Mouse (Mus musculus) MEL (cell line): ENCODE data around the gene Agpat1. TPM values are rescaled to one million over a fixed set of nuclear protein-coding genes. Genes with fewer than 3 reads are reported as not detected.

ENCODE experiments used
- DNase-seq: peaks from one replicate; pipeline ENCODE4 v3.0.0; 2011; ENCODE audit warnings: low read depth, low spot score
- H3K27ac ChIP-seq: 2 replicates; pipeline ENCODE4 v1.5.1; 2012; ENCODE audit warnings: low read depth, mild to moderate bottlenecking, control low read depth, low read length, moderate library complexity; ENCODE audit not compliant: control insufficient read depth
- H3K27me3 ChIP-seq, 2 experiments: fragments of 150-350 bp in 1 of 2; sonication (generic) in 1 of 2; 2 replicates each; pipeline ENCODE4 v1.6.1; 2012; ENCODE audit warnings: low read length in 2 of 2, mild to moderate bottlenecking in 2 of 2, improper control_type of control experiment in 1 of 2, moderate library complexity in 1 of 2; ENCODE audit not compliant: insufficient read depth in 2 of 2, control insufficient read depth in 1 of 2
- H3K36me3 ChIP-seq, 2 experiments: 2 replicates each; pipeline ENCODE4 v1.6.1; 2012 to 2014; ENCODE audit warnings: low read length in 2 of 2, improper control_type of control experiment in 1 of 2, inconsistent platforms in 1 of 2, mild to moderate bottlenecking in 1 of 2; ENCODE audit not compliant: insufficient read depth in 2 of 2, control insufficient read depth in 1 of 2
- H3K4me1 ChIP-seq, 2 experiments: fragments of 150-350 bp in 1 of 2; sonication (generic) in 1 of 2; 2 replicates each; pipeline ENCODE4 v1.6.1; 2012; ENCODE audit warnings: low read length in 2 of 2, improper control_type of control experiment in 1 of 2, mild to moderate bottlenecking in 1 of 2; ENCODE audit not compliant: insufficient read depth in 2 of 2, control insufficient read depth in 1 of 2
- H3K4me3 ChIP-seq, 2 experiments: fragments of 150-350 bp in 1 of 2; sonication (generic) in 1 of 2; 2 replicates each; pipeline ENCODE4 v1.5.1; 2012; ENCODE audit warnings: low read depth in 2 of 2, low read length in 2 of 2, mild to moderate bottlenecking in 2 of 2, moderate library complexity in 2 of 2, control low read depth in 1 of 2, improper control_type of control experiment in 1 of 2; ENCODE audit not compliant: control insufficient read depth in 1 of 2, insufficient read depth in 1 of 2
- H3K79me2 ChIP-seq: 2 replicates; pipeline ENCODE4 v1.6.1; 2012; ENCODE audit warnings: mild to moderate bottlenecking, low read length, moderate library complexity; ENCODE audit not compliant: control insufficient read depth, poor library complexity, insufficient read depth
- H3K9ac ChIP-seq: 2 replicates; pipeline ENCODE4 v1.6.1; 2012; ENCODE audit warnings: low read depth, mild to moderate bottlenecking, control low read depth, low read length, moderate library complexity; ENCODE audit not compliant: control insufficient read depth, poor library complexity, severe bottlenecking
- H3K9me3 ChIP-seq: fragments of 150-350 bp; sonication (generic); replicated peaks from 2 replicates; pipeline ENCODE4 v1.6.1; 2012; ENCODE audit warnings: mild to moderate bottlenecking, low read length, improper control_type of control experiment, moderate library complexity; ENCODE audit not compliant: insufficient read depth
- BHLHE40 ChIP-seq: IDR thresholded peaks from 2 replicates; pipeline ENCODE4 v1.6.1; 2012; ENCODE audit warnings: low read depth, mild to moderate bottlenecking, inconsistent platforms, low read length, improper control_type of control experiment, borderline replicate concordance
- CHD1 ChIP-seq: IDR thresholded peaks from 2 replicates; pipeline ENCODE4 v1.6.1; 2012; ENCODE audit warnings: low read depth, mild to moderate bottlenecking, inconsistent platforms, low read length, improper control_type of control experiment
- CHD2 ChIP-seq: IDR thresholded peaks from 2 replicates; pipeline ENCODE4 v1.6.1; 2011; ENCODE audit warnings: low read length, improper control_type of control experiment
- CTCF ChIP-seq, 3 experiments: IDR thresholded peaks in 2 of 3; conservative IDR thresholded peaks in 1 of 3; 2 replicates each; pipeline ENCODE4 v1.5.1; 2011 to 2012; ENCODE audit warnings: low read length in 3 of 3, low read depth in 2 of 3, mild to moderate bottlenecking in 2 of 3, improper control_type of control experiment in 1 of 3, inconsistent platforms in 1 of 3, mixed read lengths in 1 of 3, moderate library complexity in 1 of 3; ENCODE audit not compliant: control insufficient read depth in 1 of 3, insufficient read depth in 1 of 3, poor library complexity in 1 of 3, severe bottlenecking in 1 of 3
- E2F4 ChIP-seq: IDR thresholded peaks from 2 replicates; pipeline ENCODE4 v1.6.1; 2011; ENCODE audit warnings: low read depth, low read length, improper control_type of control experiment, borderline replicate concordance
- ELF1 ChIP-seq: IDR thresholded peaks from 2 replicates; pipeline ENCODE4 v1.6.1; 2014; ENCODE audit warnings: low read depth, mild to moderate bottlenecking, inconsistent platforms, low read length, improper control_type of control experiment, moderate library complexity
- EP300 ChIP-seq, 2 experiments: IDR thresholded peaks; 2 replicates each; pipeline ENCODE4 v1.6.1; 2011; ENCODE audit warnings: improper control_type of control experiment in 2 of 2, low read length in 2 of 2, low read depth in 1 of 2, mild to moderate bottlenecking in 1 of 2
- ETS1 ChIP-seq: IDR thresholded peaks from 2 replicates; pipeline ENCODE4 v1.6.1; 2012; ENCODE audit warnings: low read depth, mild to moderate bottlenecking, inconsistent platforms, low read length, improper control_type of control experiment, moderate library complexity
- GABPA ChIP-seq: IDR thresholded peaks from 2 replicates; pipeline ENCODE4 v1.6.1; 2012; ENCODE audit warnings: low read depth, mild to moderate bottlenecking, inconsistent platforms, low read length, improper control_type of control experiment, moderate library complexity
- GATA1 ChIP-seq: IDR thresholded peaks from 2 replicates; pipeline ENCODE4 v1.6.1; 2011; ENCODE audit warnings: low read depth, low read length, improper control_type of control experiment
- HCFC1 ChIP-seq: IDR thresholded peaks from 2 replicates; pipeline ENCODE4 v1.6.1; 2012; ENCODE audit warnings: low read depth, mild to moderate bottlenecking, inconsistent platforms, low read length, improper control_type of control experiment, moderate library complexity
- JUND ChIP-seq: IDR thresholded peaks from 2 replicates; pipeline ENCODE4 v1.6.1; 2011; ENCODE audit warnings: low read depth, mild to moderate bottlenecking, improper control_type of control experiment, low read length
- KAT2A ChIP-seq: conservative IDR thresholded peaks from 2 replicates; pipeline ENCODE4 v1.6.1; 2012; ENCODE audit warnings: low read depth, low read length, improper control_type of control experiment, inconsistent platforms
- MAX ChIP-seq: IDR thresholded peaks from 2 replicates; pipeline ENCODE4 v1.6.1; 2011; ENCODE audit warnings: low read length, improper control_type of control experiment
- MAZ ChIP-seq: IDR thresholded peaks from 2 replicates; pipeline ENCODE4 v1.6.1; 2012; ENCODE audit warnings: low read depth, mild to moderate bottlenecking, inconsistent platforms, low read length, improper control_type of control experiment
- MYB ChIP-seq: IDR thresholded peaks from 2 replicates; pipeline ENCODE4 v1.6.1; 2011; ENCODE audit warnings: mild to moderate bottlenecking, low read depth, low read length, improper control_type of control experiment
- MYC ChIP-seq: IDR thresholded peaks from 2 replicates; pipeline ENCODE4 v1.6.1; 2011; ENCODE audit warnings: low read depth, mild to moderate bottlenecking, low read length, improper control_type of control experiment, moderate library complexity
- NELFE ChIP-seq: IDR thresholded peaks from 2 replicates; pipeline ENCODE4 v1.6.1; 2011; ENCODE audit warnings: low read depth, low read length, improper control_type of control experiment
- NRF1 ChIP-seq: IDR thresholded peaks from 2 replicates; pipeline ENCODE4 v1.6.1; 2014; ENCODE audit warnings: low read depth, mild to moderate bottlenecking, inconsistent platforms, low read length, improper control_type of control experiment, moderate library complexity; ENCODE audit not compliant: poor library complexity, insufficient read depth, severe bottlenecking
- POLR2A ChIP-seq, 2 experiments: IDR thresholded peaks; 2 replicates each; pipeline ENCODE4 v1.6.1; 2011 to 2012; ENCODE audit warnings: low read length in 2 of 2, mild to moderate bottlenecking in 2 of 2, control low read depth in 1 of 2, improper control_type of control experiment in 1 of 2, low read depth in 1 of 2, moderate library complexity in 1 of 2; ENCODE audit not compliant: control insufficient read depth in 1 of 2, insufficient read depth in 1 of 2, poor library complexity in 1 of 2
- POLR2AphosphoS2 ChIP-seq: IDR thresholded peaks from 2 replicates; pipeline ENCODE4 v1.6.1; 2011; ENCODE audit warnings: low read length, improper control_type of control experiment
- RAD21 ChIP-seq: IDR thresholded peaks from 2 replicates; pipeline ENCODE4 v1.6.1; 2011; ENCODE audit warnings: mild to moderate bottlenecking, low read depth, low read length, improper control_type of control experiment
- SIN3A ChIP-seq: IDR thresholded peaks from 2 replicates; pipeline ENCODE4 v1.6.1; 2012; ENCODE audit warnings: low read length, improper control_type of control experiment, inconsistent platforms
- SMC3 ChIP-seq: IDR thresholded peaks from 2 replicates; pipeline ENCODE4 v1.6.1; 2011; ENCODE audit warnings: low read depth, low read length, improper control_type of control experiment
- TBP ChIP-seq: IDR thresholded peaks from 2 replicates; pipeline ENCODE4 v1.8.0; 2011; ENCODE audit warnings: low read depth, low read length, improper control_type of control experiment
- TCF12 ChIP-seq: IDR thresholded peaks from 2 replicates; pipeline ENCODE4 v1.6.1; 2014; ENCODE audit warnings: low read depth, mild to moderate bottlenecking, inconsistent platforms, low read length, improper control_type of control experiment, moderate library complexity
- ZKSCAN1 ChIP-seq: IDR thresholded peaks from 2 replicates; pipeline ENCODE4 v1.6.1; 2012; ENCODE audit warnings: low read depth, mild to moderate bottlenecking, inconsistent platforms, low read length, improper control_type of control experiment, moderate library complexity
- ZMIZ1 ChIP-seq: IDR thresholded peaks from 2 replicates; pipeline ENCODE4 v1.6.1; 2012; ENCODE audit warnings: low read depth, mild to moderate bottlenecking, inconsistent platforms, low read length, improper control_type of control experiment, moderate library complexity
- ZNF384 ChIP-seq: IDR thresholded peaks from 2 replicates; pipeline ENCODE4 v1.6.1; 2012; ENCODE audit warnings: low read depth, mild to moderate bottlenecking, inconsistent platforms, low read length, improper control_type of control experiment
- polyA plus RNA-seq, 2 experiments: library from polyadenylated mRNA; stranded (reverse) in 1 of 2; unstranded in 1 of 2; fragments of >175 nt in 1 of 2; fragments of >200 nt in 1 of 2; gene quantifications; 2 replicates each; pipeline versions ENCODE4 v1.2.1 to v1.2.4; 2012; ENCODE audit warnings: low replicate concordance in 2 of 2, low read depth in 1 of 2; ENCODE audit not compliant: insufficient read length in 2 of 2, insufficient read depth in 1 of 2, missing spikeins in 1 of 2
- total RNA-seq: library from RNA; depleted of rRNA; stranded (reverse); fragments of 300-350 nt; gene quantifications from 2 replicates; pipeline ENCODE4 v1.2.3, GENCODE M21; 2012

Agpat1 gene
- total and polyA plus RNA-seq, 3 experiments, result 85.2 to 153 TPM; not detected in 1

DNA sequence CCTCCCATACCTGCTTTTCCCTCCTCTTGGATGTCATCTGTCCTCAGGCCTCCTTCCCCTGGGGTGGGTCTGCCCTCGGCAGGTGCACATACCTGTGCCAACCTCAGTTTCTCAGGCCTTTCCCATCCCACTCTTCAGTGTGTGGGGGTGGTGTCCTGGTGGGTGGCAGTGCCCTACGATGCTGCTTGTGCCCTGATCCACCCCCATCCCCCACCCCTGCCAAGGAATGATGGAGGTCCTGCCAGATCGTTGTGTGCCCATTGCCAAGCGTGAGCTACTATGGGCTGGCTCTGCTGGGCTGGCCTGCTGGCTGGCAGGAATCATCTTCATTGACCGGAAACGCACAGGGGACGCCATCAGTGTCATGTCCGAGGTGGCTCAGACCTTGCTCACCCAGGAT, 7.0 kb downstream of the Agpat1 start:
- DNase-seq, result no peak
- peaks cover 11 to 40% of the 10 kb centered on the region in 2 experiments; a peak in 3 of 4 replicates for H3K4me1 ChIP-seq
- TF ChIP-seq EP300 (IDR thresholded peaks at IDR 0.05; ENCODE audit: low read depth in 1 of 2, low read length in 2 of 2) (no peak), RAD21 (no peak), TBP (no peak), JUND (no peak), BHLHE40 (no peak), ZMIZ1 (no peak), CTCF (IDR thresholded peaks at IDR 0.05 in 2 of 3, conservative IDR thresholded peaks at IDR 0.05 in 1 of 3; ENCODE audit: control insufficient read depth in 1 of 3, insufficient read depth in 1 of 3, low read depth in 2 of 3, low read length in 3 of 3, poor library complexity in 1 of 3, severe bottlenecking in 1 of 3) (no peak), GATA1 (no peak), NRF1 (no peak), CHD1 (no peak), ZKSCAN1 (no peak), POLR2AphosphoS2 (no peak), E2F4 (no peak), MAZ (no peak)
- H3K79me2 ChIP-seq, result peaks cover 32% of the 10 kb centered on the region
- H3K4me3 ChIP-seq, result no peak overlapping the region
- no peaks in the 10 kb centered on the region for H3K9me3 ChIP-seq
- H3K27me3 ChIP-seq, result no peaks in the 10 kb centered on the region
- H3K36me3 ChIP-seq, result peaks cover 0 to 23% of the 10 kb centered on the region in 2 experiments; a peak in 2 of 4 replicates
- H3K9ac ChIP-seq, result no peak overlapping the region
- H3K27ac ChIP-seq, result no peak overlapping the region

DNA sequence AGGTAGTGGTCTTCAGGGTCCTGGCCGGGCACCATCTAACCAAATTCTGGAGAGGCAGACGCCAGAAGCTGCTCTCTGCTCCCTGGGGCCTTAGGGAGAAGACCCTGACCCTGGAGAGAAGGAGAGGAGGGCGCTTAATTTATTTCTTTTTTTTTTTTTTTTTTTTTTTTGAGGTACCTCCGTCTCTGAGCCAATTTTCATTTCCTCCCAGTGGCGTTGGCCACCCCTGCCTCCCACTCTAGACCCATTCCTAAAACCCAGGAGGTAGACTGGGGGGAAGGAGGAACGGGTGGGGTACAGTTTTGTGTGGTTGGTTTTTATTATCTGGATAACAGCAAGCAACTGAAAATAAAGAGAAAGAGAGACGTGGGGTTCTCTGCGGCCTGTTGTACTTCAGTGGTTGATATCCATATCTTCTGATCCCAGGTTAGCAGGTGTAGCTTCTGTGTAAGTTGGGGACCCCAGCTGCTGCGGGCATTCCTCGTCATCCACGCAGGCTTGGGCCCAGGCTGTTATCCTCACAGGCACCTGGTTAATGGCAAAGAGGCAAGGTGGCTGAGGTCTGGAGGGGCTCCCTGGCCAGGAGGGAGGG, 9.1 kb downstream of the Agpat1 start:
- peaks cover 7 to 27% of the 10 kb centered on the region in 2 experiments; a peak in 3 of 4 replicates for H3K4me1 ChIP-seq
- peak overlapping the region; percentile 91 for H3K27ac ChIP-seq
- no peaks in the 10 kb centered on the region for H3K9me3 ChIP-seq
- H3K79me2 ChIP-seq, result peaks cover 11% of the 10 kb centered on the region; the same call in 1 of the 2 replicates
- peak; percentile 87 for DNase-seq
- no peaks in the 10 kb centered on the region for H3K27me3 ChIP-seq
- H3K9ac ChIP-seq, result peak overlapping the region; percentile 48
- H3K4me3 ChIP-seq, result no peak overlapping the region
- peaks cover 0 to 16% of the 10 kb centered on the region in 2 experiments; a peak in 2 of 4 replicates for H3K36me3 ChIP-seq
- TF ChIP-seq TCF12 (peak; percentile 98), BHLHE40 (no peak), MAZ (peak; percentile 86), ZKSCAN1 (no peak; the same call in 1 of the 2 replicates), E2F4 (no peak), TBP (no peak), MAX (no peak), SMC3 (peak; percentile 2; the same call in 1 of the 2 replicates), RAD21 (no peak), ELF1 (no peak), ZMIZ1 (no peak; the same call in 1 of the 2 replicates), SIN3A (peak; percentile 80), MYC (0 out of 2 replicates have a peak, but pooled peaks have one; percentile 15), HCFC1 (0 out of 2 replicates have a peak, but pooled peaks have one; percentile 39), KAT2A (0 out of 2 replicates have a peak, but pooled peaks have one; percentile 19), CHD1 (no peak), GABPA (no peak), NELFE (no peak), CHD2 (no peak), ZNF384 (peak; percentile 94), POLR2A (IDR thresholded peaks at IDR 0.05; ENCODE audit: control insufficient read depth in 1 of 2, insufficient read depth in 1 of 2, low read depth in 1 of 2, low read length in 2 of 2, poor library complexity in 1 of 2) (no peak), ETS1 (peak; percentile 91), MYB (peak; percentile 92), CTCF (IDR thresholded peaks at IDR 0.05 in 2 of 3, conservative IDR thresholded peaks at IDR 0.05 in 1 of 3; ENCODE audit: control insufficient read depth in 1 of 3, insufficient read depth in 1 of 3, low read depth in 2 of 3, low read length in 3 of 3, poor library complexity in 1 of 3, severe bottlenecking in 1 of 3) (no peak)
